Mouse (Mus musculus) brain, embryonic 14.5 days (tissue): ENCODE measurements around the gene Mipep.

Source experiments
- CTCF ChIP-seq: fragments of 200-500 bp; IDR thresholded peaks from 2 replicates; pipeline ENCODE4 v1.5.1; 2012; ENCODE audit warnings: inconsistent platforms, mild to moderate bottlenecking, moderate library complexity, borderline replicate concordance; ENCODE audit not compliant: insufficient read depth, insufficient read length; ENCODE audit errors: extremely low read depth
- POLR2A ChIP-seq: fragments of 200-500 bp; IDR thresholded peaks from 2 replicates; pipeline ENCODE4 v1.6.1; 2012; ENCODE audit warnings: mild to moderate bottlenecking, inconsistent platforms, borderline replicate concordance; ENCODE audit not compliant: poor library complexity, insufficient read depth, insufficient read length, severe bottlenecking; ENCODE audit errors: extremely low read depth

GRCm38 (mm10) chr14:60856913-60857300 lies 72.5 kb downstream of the Mipep start:
- no peak for TF ChIP-seq POLR2A
- TF ChIP-seq CTCF: no peak
